Mouse (Mus musculus): Measurements from ENCODE around the gene Rpgrip1l.

GRCm38 (mm10) chr8:91349816-91350215, 36.8 kb upstream of the Rpgrip1l start:
- TF ChIP-seq GATA1 (IDR thresholded peaks at IDR 0.05; ENCODE audit: low read length) (no peak), TAL1 (IDR thresholded peaks at IDR 0.05; ENCODE audit: low read length) (no peak)
